Mouse (Mus musculus) CH12.LX (cell line): ENCODE data around the gene Vinac1. TPM values are rescaled to one million over a fixed set of nuclear protein-coding genes. Genes with fewer than 3 reads are reported as not detected.

Source experiments
- DNase-seq: peaks from one replicate; pipeline ENCODE4 v3.0.0-alpha.2; 2013; ENCODE audit errors: extremely low read depth
- H3K27ac ChIP-seq: 2 replicates; pipeline ENCODE4 v1.5.1; 2012; ENCODE audit warnings: low read depth, mild to moderate bottlenecking, control low read depth, moderate library complexity; ENCODE audit not compliant: insufficient read depth
- H3K27me3 ChIP-seq: replicated peaks from 2 replicates; pipeline ENCODE3; 2012; ENCODE audit warnings: inconsistent platforms
- H3K36me3 ChIP-seq, 2 experiments: replicated peaks in 1 of 2; 2 replicates each; pipeline versions ENCODE3 to v1.6.1; 2012; ENCODE audit warnings: inconsistent platforms in 1 of 2, low read length in 1 of 2, mild to moderate bottlenecking in 1 of 2, mixed read lengths in 1 of 2, moderate library complexity in 1 of 2; ENCODE audit not compliant: control insufficient read depth in 1 of 2, insufficient read depth in 1 of 2
- H3K4me1 ChIP-seq, 2 experiments: 2 replicates each; pipeline ENCODE4 v1.6.1; 2012; ENCODE audit warnings: inconsistent platforms in 1 of 2, moderate library complexity in 1 of 2; ENCODE audit not compliant: insufficient read depth in 2 of 2, control insufficient read depth in 1 of 2
- H3K4me2 ChIP-seq: 2 replicates; pipeline ENCODE4 v1.6.1; 2012; ENCODE audit warnings: low read depth, mild to moderate bottlenecking, control low read depth; ENCODE audit not compliant: poor library complexity, insufficient read depth, severe bottlenecking
- H3K4me3 ChIP-seq, 3 experiments: fragments of 150-350 bp in 1 of 3; sonication (generic) in 1 of 3; replicated peaks in 1 of 3; 2 replicates each; pipeline versions ENCODE3 to v1.5.1; 2011 to 2012; ENCODE audit warnings: low read depth in 2 of 3, low read length in 2 of 3, mild to moderate bottlenecking in 2 of 3, moderate library complexity in 2 of 3, control low read depth in 1 of 3, improper control_type of control experiment in 1 of 3, inconsistent platforms in 1 of 3, mixed read lengths in 1 of 3; ENCODE audit not compliant: poor library complexity in 1 of 3
- H3K79me2 ChIP-seq: replicated peaks from 2 replicates; pipeline ENCODE4 v1.6.1; 2012; ENCODE audit warnings: mild to moderate bottlenecking, moderate library complexity; ENCODE audit not compliant: control insufficient read depth, poor library complexity, insufficient read depth, severe bottlenecking; ENCODE audit errors: extremely low read depth
- H3K9ac ChIP-seq: 2 replicates; pipeline ENCODE4 v1.6.1; 2012; ENCODE audit warnings: low read depth, mild to moderate bottlenecking, control low read depth, moderate library complexity; ENCODE audit not compliant: insufficient read depth
- H3K9me3 ChIP-seq: replicated peaks from 2 replicates; pipeline ENCODE3; 2012; ENCODE audit warnings: low read length, inconsistent platforms, mixed read lengths
- BHLHE40 ChIP-seq: IDR thresholded peaks from 2 replicates; pipeline ENCODE4 v1.6.1; 2011; ENCODE audit warnings: mild to moderate bottlenecking, low read depth, low read length, improper control_type of control experiment
- CHD2 ChIP-seq: IDR thresholded peaks from 2 replicates; pipeline ENCODE4 v1.6.1; 2011; ENCODE audit warnings: low read length, improper control_type of control experiment
- CTCF ChIP-seq, 2 experiments: IDR thresholded peaks in 1 of 2; conservative IDR thresholded peaks in 1 of 2; 2 replicates each; pipeline ENCODE4 v1.5.1; 2011 to 2012; ENCODE audit warnings: low read depth in 2 of 2, low read length in 2 of 2, improper control_type of control experiment in 1 of 2, inconsistent platforms in 1 of 2, mild to moderate bottlenecking in 1 of 2, moderate library complexity in 1 of 2
- ETS1 ChIP-seq: conservative IDR thresholded peaks from 2 replicates; pipeline ENCODE4 v1.6.1; 2012; ENCODE audit warnings: low read depth, mild to moderate bottlenecking, inconsistent platforms, low read length, improper control_type of control experiment, moderate library complexity
- MAZ ChIP-seq: IDR thresholded peaks from 2 replicates; pipeline ENCODE4 v1.6.1; 2012; ENCODE audit warnings: low read depth, mild to moderate bottlenecking, inconsistent platforms, low read length, improper control_type of control experiment, moderate library complexity
- NELFE ChIP-seq: IDR thresholded peaks from 2 replicates; pipeline ENCODE4 v1.6.1; 2011; ENCODE audit warnings: low read depth, low read length, improper control_type of control experiment
- NRF1 ChIP-seq: IDR thresholded peaks from 2 replicates; pipeline ENCODE4 v1.6.1; 2014; ENCODE audit warnings: low read depth, mild to moderate bottlenecking, inconsistent platforms, low read length, improper control_type of control experiment, moderate library complexity
- PAX5 ChIP-seq: IDR thresholded peaks from 2 replicates; pipeline ENCODE4 v1.6.1; 2012; ENCODE audit warnings: low read length, inconsistent platforms, mixed read lengths
- RAD21 ChIP-seq: IDR thresholded peaks from 2 replicates; pipeline ENCODE4 v1.6.1; 2011; ENCODE audit warnings: low read depth, mild to moderate bottlenecking, low read length, improper control_type of control experiment, moderate library complexity
- RCOR1 ChIP-seq: conservative IDR thresholded peaks from 2 replicates; pipeline ENCODE4 v1.6.1; 2012; ENCODE audit warnings: low read depth, mild to moderate bottlenecking, inconsistent platforms, low read length, improper control_type of control experiment
- SIN3A ChIP-seq: IDR thresholded peaks from 2 replicates; pipeline ENCODE4 v1.6.1; 2012; ENCODE audit warnings: low read length, improper control_type of control experiment, inconsistent platforms
- SMC3 ChIP-seq: IDR thresholded peaks from 2 replicates; pipeline ENCODE4 v1.6.1; 2011; ENCODE audit warnings: low read depth, low read length, improper control_type of control experiment
- UBTF ChIP-seq: IDR thresholded peaks from 2 replicates; pipeline ENCODE4 v1.6.1; 2012; ENCODE audit warnings: low read depth, mild to moderate bottlenecking, inconsistent platforms, low read length, improper control_type of control experiment, moderate library complexity
- ZMIZ1 ChIP-seq: IDR thresholded peaks from 2 replicates; pipeline ENCODE4 v1.6.1; 2012; ENCODE audit warnings: low read depth, mild to moderate bottlenecking, inconsistent platforms, low read length, improper control_type of control experiment
- dilution Hi-C: fragments of 300-500 bp; cut with MboI; formaldehyde crosslinking; loops from 2 replicates; pipeline ENCODE4 v1.14.3; 2020; ENCODE audit warnings: low sequenced_read_pairs; ENCODE audit not compliant: extremely low pct_unique_long_range_greater_than_20kb, extremely low pct_ligation_motif_present
- in situ Hi-C: fragments of 300-500 bp; cut with MboI; formaldehyde crosslinking; loops from 3 replicates; pipeline ENCODE4 v1.14.3; 2019; ENCODE audit warnings: low sequenced_read_pairs, low pct_ligation_motif_present, low pct_unique_long_range_greater_than_20kb, mixed read lengths
- polyA plus RNA-seq: library from polyadenylated mRNA; unstranded; fragments of >175 nt; gene quantifications from 2 replicates; pipeline ENCODE4 v1.2.1, GENCODE M21; 2012; ENCODE audit warnings: low read depth; ENCODE audit not compliant: insufficient read length
- total RNA-seq, 2 experiments: library from RNA; depleted of rRNA; stranded (reverse); fragments of 300-350 nt in 1 of 2; fragments of >200 nt in 1 of 2; gene quantifications; 2 replicates each; pipeline ENCODE4 v1.2.3; 2012 to 2014

Gene Vinac1
- total and polyA plus RNA-seq, 3 experiments, result 0.06 TPM; not detected in 2

DNA sequence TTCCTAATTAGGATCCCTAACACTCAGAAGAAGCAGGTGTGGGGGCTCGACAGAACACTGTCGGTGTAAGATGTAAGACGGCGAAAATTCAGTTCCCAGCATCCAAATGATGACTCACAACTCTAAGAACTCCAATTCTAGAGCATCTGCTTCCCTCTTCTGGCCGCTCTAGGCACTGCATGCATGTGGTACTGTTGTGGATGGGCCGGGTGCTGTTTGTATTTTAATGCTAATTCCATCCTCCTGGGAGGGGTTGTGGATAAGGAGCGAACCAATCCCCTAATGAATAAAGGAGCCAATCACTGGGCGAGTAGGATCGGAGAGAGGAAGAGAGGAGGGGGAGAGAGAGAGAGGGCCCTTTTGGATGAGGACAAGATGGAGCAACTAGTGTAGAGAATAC lies 8.6 kb upstream of the Vinac1 start:
- TF ChIP-seq RAD21 (peak; percentile 65), SMC3 (peak; percentile 53), CTCF (conservative IDR thresholded peaks at IDR 0.05 in 1 of 2, IDR thresholded peaks at IDR 0.05 in 1 of 2; ENCODE audit: low read depth in 2 of 2, low read length in 2 of 2) (peak; percentile 12 to 65; a peak in 2 of 4 replicates), ETS1 (no peak)
- Histone ChIP-seq H3K36me3 (no peaks in the 10 kb centered on the region), H3K4me3 (no peak overlapping the region), H3K4me1 (no peaks in the 10 kb centered on the region; a peak in 1 of 4 replicates), H3K9me3 (peaks cover 5% of the 10 kb centered on the region), H3K27me3 (no peaks in the 10 kb centered on the region), H3K27ac (no peak overlapping the region), H3K4me2 (no peak overlapping the region), H3K79me2 (no peaks in the 10 kb centered on the region), H3K9ac (no peak overlapping the region)
- dilution Hi-C loops (no loop called here), in situ Hi-C loops (no loop called here)
- DNase-seq, result no peak

DNA sequence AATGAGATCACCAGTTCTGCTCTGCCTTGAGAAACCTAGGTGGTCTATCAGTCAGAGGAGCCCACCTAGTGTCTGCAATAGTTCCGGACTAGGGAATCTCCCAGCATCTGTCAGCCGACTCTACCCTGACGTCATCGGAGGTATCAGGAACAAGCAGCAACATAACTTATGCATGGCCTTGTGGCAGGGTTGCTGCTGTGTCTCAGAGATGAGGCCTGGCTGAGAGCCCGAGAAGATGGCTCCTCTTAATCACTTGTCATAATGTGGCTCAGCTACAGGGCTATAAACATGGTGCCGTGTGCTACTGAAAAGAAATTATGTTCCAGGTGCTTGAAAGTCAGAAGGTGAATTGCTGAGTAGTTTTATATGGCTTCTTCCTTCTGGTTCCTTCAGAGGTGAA lies 7.8 kb upstream of the Vinac1 start:
- Histone ChIP-seq H3K4me2 (no peak overlapping the region), H3K9me3 (peaks cover 5% of the 10 kb centered on the region), H3K27me3 (no peaks in the 10 kb centered on the region), H3K4me3 (no peak overlapping the region), H3K4me1 (no peaks in the 10 kb centered on the region; a peak in 1 of 4 replicates), H3K9ac (no peak overlapping the region), H3K79me2 (no peaks in the 10 kb centered on the region), H3K27ac (no peak overlapping the region), H3K36me3 (no peaks in the 10 kb centered on the region)
- in situ Hi-C loops, result no loop called here
- no peak for DNase-seq
- dilution Hi-C loops, result no loop called here
- TF ChIP-seq BHLHE40, result no peak
- no peak for TF ChIP-seq SIN3A
- TF ChIP-seq SMC3, result no peak
- TF ChIP-seq NRF1, result no peak
- no peak for TF ChIP-seq CTCF (conservative IDR thresholded peaks at IDR 0.05 in 1 of 2, IDR thresholded peaks at IDR 0.05 in 1 of 2; ENCODE audit: low read depth in 2 of 2, low read length in 2 of 2)
- no peak for TF ChIP-seq PAX5
- no peak for TF ChIP-seq ETS1
- TF ChIP-seq MAZ, result no peak
- no peak for TF ChIP-seq NELFE
- TF ChIP-seq CHD2, result no peak
- TF ChIP-seq ZMIZ1, result no peak
- no peak for TF ChIP-seq RCOR1
- TF ChIP-seq RAD21, result no peak
- no peak for TF ChIP-seq UBTF
- TF ChIP-seq, all 38 proteins: peak for 0
